Mouse (Mus musculus) embryo, embryonic 11.5 days (tissue): ENCODE measurements at regions not wholly inside any gene's neighbourhood (a gene's known extent, or its start where the extent isn't known, plus 50 kb on each side); places are given as distances from the start of the nearest gene placed in this dataset.

Experiments used
- DNase-seq: peaks from one replicate; pipeline ENCODE4 v3.0.0-alpha.2; 2012; ENCODE audit warnings: low read depth, low spot score

- no peak for DNase-seq
These were observed 106.3 kb downstream of the Cysltr2 start for GRCm38 (mm10) chr14:72942571-72942970.

- DNase-seq: no peak
These were observed 109.9 kb downstream of the Cysltr2 start for GRCm38 (mm10) chr14:72939067-72939393.

GRCm38 (mm10) chr14:72938382-72939066 is 110.4 kb downstream of the Cysltr2 start:
- DNase-seq: no peak

- DNase-seq: no peak
These were observed 115.3 kb downstream of the Cysltr2 start for GRCm38 (mm10) chr14:72933598-72933997.

GRCm38 (mm10) chr14:72932296-72932695 is 116.6 kb downstream of the Cysltr2 start:
- no peak for DNase-seq

GRCm38 (mm10) chr14:72901171-72901926 is 147.6 kb downstream of the Cysltr2 start:
- no peak for DNase-seq

- no peak for DNase-seq
These were observed 149.3 kb downstream of the Cysltr2 start for GRCm38 (mm10) chr14:72899630-72900029.

- DNase-seq: no peak
These were observed 156.6 kb downstream of the Cysltr2 start for GRCm38 (mm10) chr14:72892316-72892715.

- no peak for DNase-seq
These were observed 159.3 kb downstream of the Cysltr2 start for GRCm38 (mm10) chr14:72889663-72890062.

- DNase-seq: no peak
These were observed 161.3 kb downstream of the Cysltr2 start for GRCm38 (mm10) chr14:72887470-72888071.

GRCm38 (mm10) chr14:72886935-72887369 is 162.0 kb downstream of the Cysltr2 start:
- DNase-seq: no peak

GRCm38 (mm10) chr14:72885824-72886223 is 163.1 kb downstream of the Cysltr2 start:
- no peak for DNase-seq

GRCm38 (mm10) chr14:72884561-72884960 is 164.4 kb downstream of the Cysltr2 start:
- DNase-seq: no peak

GRCm38 (mm10) chr14:72877132-72877531 is 167.3 kb upstream of the Fndc3a start:
- no peak for DNase-seq

- DNase-seq: no peak
These were observed 163.7 kb upstream of the Fndc3a start for GRCm38 (mm10) chr14:72873494-72873893.

GRCm38 (mm10) chr14:72869188-72869749 is 159.5 kb upstream of the Fndc3a start:
- no peak for DNase-seq

GRCm38 (mm10) chr14:72866896-72867295 is 157.1 kb upstream of the Fndc3a start:
- no peak for DNase-seq

- DNase-seq: no peak
These were observed 155.7 kb upstream of the Fndc3a start for GRCm38 (mm10) chr14:72865531-72865930.

- no peak for DNase-seq
These were observed 155.0 kb upstream of the Fndc3a start for GRCm38 (mm10) chr14:72864792-72865191.

- no peak for DNase-seq
These were observed 154.3 kb upstream of the Fndc3a start for GRCm38 (mm10) chr14:72864130-72864529.

- no peak for DNase-seq
These were observed 153.2 kb upstream of the Fndc3a start for GRCm38 (mm10) chr14:72862806-72863526.

- no peak for DNase-seq
These were observed 144.4 kb upstream of the Fndc3a start for GRCm38 (mm10) chr14:72854226-72854625.
